Mouse (Mus musculus) liver, embryonic 14.5 days (tissue): ENCODE measurements around the gene Fam214a. TPM values are rescaled to one million over a fixed set of nuclear protein-coding genes. Genes with fewer than 3 reads are reported as not detected.
A peak's percentile ranks its signal among the peaks of the same experiment; 100 is the strongest.

Experiments used
- ATAC-seq: fragments of 200-750 bp; cut with Nextera tagmentation; 2 replicates; pipeline ENCODE4 v1.8.0; 2017; ENCODE audit warnings: moderate number of reproducible peaks, mild to moderate bottlenecking, moderate library complexity; ENCODE audit not compliant: insufficient read depth
- DNase-seq, 3 experiments: peaks; one replicate each; pipeline ENCODE4 v3.0.0-alpha.2; 2012 to 2013; ENCODE audit warnings: low read depth in 3 of 3, low spot score in 3 of 3
- H3K27ac ChIP-seq: fragments of 300-500 bp; sonication (generic); 2 replicates; pipeline ENCODE4 v1.5.1; 2014; ENCODE audit warnings: moderate library complexity, mild to moderate bottlenecking, control low read depth, inconsistent platforms
- H3K27me3 ChIP-seq: fragments of 300-500 bp; sonication (generic); 2 replicates; pipeline ENCODE4 v1.6.1; 2014; ENCODE audit warnings: mild to moderate bottlenecking, low read length, moderate library complexity; ENCODE audit not compliant: control insufficient read depth, insufficient read depth
- H3K36me3 ChIP-seq: fragments of 300-500 bp; sonication (generic); replicated peaks from 2 replicates; pipeline ENCODE4 v1.6.1; 2014; ENCODE audit warnings: low read depth; ENCODE audit not compliant: control insufficient read depth, insufficient read depth
- H3K4me1 ChIP-seq, 2 experiments: fragments of 200-500 bp in 1 of 2; fragments of 300-500 bp in 1 of 2; sonication (generic) in 1 of 2; replicated peaks; 2 replicates each; pipeline ENCODE4 v1.6.1; 2012 to 2014; ENCODE audit warnings: antibody characterized with exemption in 1 of 2, inconsistent platforms in 1 of 2, low read length in 1 of 2; ENCODE audit not compliant: control insufficient read depth in 2 of 2, insufficient read depth in 2 of 2
- H3K4me2 ChIP-seq: fragments of 300-500 bp; sonication (generic); 2 replicates; pipeline ENCODE4 v1.6.1; 2014; ENCODE audit warnings: low read depth, mild to moderate bottlenecking, control low read depth, moderate library complexity
- H3K4me3 ChIP-seq, 2 experiments: fragments of 200-500 bp in 1 of 2; fragments of 300-500 bp in 1 of 2; sonication (generic) in 1 of 2; 2 replicates each; pipeline ENCODE4 v1.5.1; 2012 to 2014; ENCODE audit warnings: low read depth in 2 of 2, low read length in 2 of 2, mild to moderate bottlenecking in 2 of 2, control low read depth in 1 of 2, inconsistent platforms in 1 of 2, moderate library complexity in 1 of 2; ENCODE audit not compliant: insufficient read depth in 1 of 2
- H3K9ac ChIP-seq: fragments of 300-500 bp; sonication (generic); replicated peaks from 2 replicates; pipeline ENCODE4 v1.6.1; 2014; ENCODE audit warnings: mild to moderate bottlenecking, control low read depth, moderate library complexity
- H3K9me3 ChIP-seq: fragments of 300-500 bp; sonication (generic); 2 replicates; pipeline ENCODE4 v1.6.1; 2016; ENCODE audit warnings: low read length, mixed read lengths; ENCODE audit not compliant: control insufficient read depth
- CTCF ChIP-seq: IDR thresholded peaks from 2 replicates; pipeline ENCODE4 v1.5.1; 2016; ENCODE audit warnings: antibody characterized with exemption, low read depth, control low read depth
- EP300 ChIP-seq: IDR thresholded peaks from 2 replicates; pipeline ENCODE4 v1.6.1; 2016; ENCODE audit warnings: antibody characterized with exemption, low read depth
- WGBS: fragments of 180-500 bp; shearing (Covaris S2); extraction: QIAGEN DNeasy Blood & Tissue Kit; methylation state at CpG from one replicate; pipeline ENCODE4 v1.1.7; 2014; ENCODE audit not compliant: insufficient replicate concordance; 5-methylcytosine and 5-hydroxymethylcytosine counted together
- polyA plus RNA-seq, 2 experiments: library from polyadenylated mRNA; depleted of rRNA in 1 of 2; stranded (reverse) in 1 of 2; unstranded in 1 of 2; fragments of >200 nt; fragmentation: Nextera tagmentation in 1 of 2; extraction: Ambion mirVana in 1 of 2; gene quantifications; 2 replicates each; pipeline versions ENCODE4 v1.2.1 to v1.2.3; 2012 to 2014

Gene Fam214a
- polyA plus RNA-seq, 2 experiments: 0.78 to 1.5 TPM

GRCm38 (mm10) chr9:75022546-75022945 lies 69.9 kb downstream of the Fam214a start:
- Histone ChIP-seq H3K36me3 (no peaks in the 10 kb centered on the region), H3K9me3 (no peaks in the 10 kb centered on the region), H3K4me1 (peaks cover 0 to 13% of the 10 kb centered on the region in 2 experiments; a peak in 2 of 4 replicates), H3K9ac (no peak overlapping the region), H3K27ac (no peak overlapping the region), H3K27me3 (no peaks in the 10 kb centered on the region), H3K4me2 (no peak overlapping the region), H3K4me3 (no peak overlapping the region)
- TF ChIP-seq EP300 (no peak), CTCF (no peak)
- no peak for ATAC-seq
- 73% methylated on average over 7 of the region's 7 CpGs for WGBS
- no peak for DNase-seq

- H3K9ac ChIP-seq: no peak overlapping the region
- 62% methylated on average over 5 of the region's 5 CpGs for WGBS
- H3K4me3 ChIP-seq: no peak overlapping the region
- no peak overlapping the region for H3K4me2 ChIP-seq
- H3K36me3 ChIP-seq: no peaks in the 10 kb centered on the region
- H3K27ac ChIP-seq: no peak overlapping the region
- no peaks in the 10 kb centered on the region for H3K9me3 ChIP-seq
- H3K4me1 ChIP-seq: peaks cover 0 to 13% of the 10 kb centered on the region in 2 experiments; a peak in 2 of 4 replicates
- H3K27me3 ChIP-seq: no peaks in the 10 kb centered on the region
- no peak for TF ChIP-seq EP300
- no peak for TF ChIP-seq CTCF
- no peak for DNase-seq
- ATAC-seq: 0 out of 2 replicates have a peak, but pooled peaks have one; percentile 33
These were observed 70.6 kb downstream of the Fam214a start for GRCm38 (mm10) chr9:75023150-75023894.

- Histone ChIP-seq H3K4me2 (no peak overlapping the region), H3K9ac (no peak overlapping the region), H3K27me3 (no peaks in the 10 kb centered on the region), H3K27ac (no peak overlapping the region), H3K9me3 (no peaks in the 10 kb centered on the region), H3K4me1 (peaks cover 0 to 13% of the 10 kb centered on the region in 2 experiments; a peak in 2 of 4 replicates), H3K36me3 (no peaks in the 10 kb centered on the region), H3K4me3 (no peak overlapping the region)
- DNase-seq (peak in 2 of 3 experiments; percentile 11 to 28), ATAC-seq (peak; percentile 80)
- TF ChIP-seq EP300 (no peak), CTCF (no peak)
- 27% methylated on average over 7 of the region's 7 CpGs for WGBS
These were observed 71.4 kb downstream of the Fam214a start for GRCm38 (mm10) chr9:75024089-75024488.

- ATAC-seq (no peak), DNase-seq (no peak)
- H3K4me1 ChIP-seq: peaks cover 0 to 13% of the 10 kb centered on the region in 2 experiments; a peak in 2 of 4 replicates
- no peaks in the 10 kb centered on the region for H3K27me3 ChIP-seq
- H3K4me2 ChIP-seq: no peak overlapping the region
- TF ChIP-seq EP300 (no peak), CTCF (peak; percentile 57)
- H3K27ac ChIP-seq: no peak overlapping the region
- H3K9me3 ChIP-seq: no peaks in the 10 kb centered on the region
- H3K9ac ChIP-seq: no peak overlapping the region
- no peaks in the 10 kb centered on the region for H3K36me3 ChIP-seq
- H3K4me3 ChIP-seq: no peak overlapping the region
- WGBS: 53% methylated on average over 6 of the region's 6 CpGs
These were observed 73.0 kb downstream of the Fam214a start for GRCm38 (mm10) chr9:75025689-75026088.

- 79% methylated on average over 1 of the region's 1 CpGs for WGBS
These were observed 79.7 kb downstream of the Fam214a start for GRCm38 (mm10) chr9:75032408-75032807.

More at GRCm38 (mm10) chr9:75032408-75032807, 79.7 kb downstream of the Fam214a start:
- TF ChIP-seq EP300 (no peak), CTCF (no peak)
- no peak overlapping the region for H3K27ac ChIP-seq
- no peak overlapping the region for H3K4me2 ChIP-seq
- H3K4me1 ChIP-seq: peaks cover 0 to 8% of the 10 kb centered on the region in 2 experiments; a peak in 1 of 4 replicates
- H3K36me3 ChIP-seq: no peaks in the 10 kb centered on the region
- DNase-seq (no peak), ATAC-seq (no peak)
- H3K9me3 ChIP-seq: no peaks in the 10 kb centered on the region
- no peaks in the 10 kb centered on the region for H3K27me3 ChIP-seq
- no peak overlapping the region for H3K4me3 ChIP-seq
- H3K9ac ChIP-seq: no peak overlapping the region
